In the genomic region with DNA sequence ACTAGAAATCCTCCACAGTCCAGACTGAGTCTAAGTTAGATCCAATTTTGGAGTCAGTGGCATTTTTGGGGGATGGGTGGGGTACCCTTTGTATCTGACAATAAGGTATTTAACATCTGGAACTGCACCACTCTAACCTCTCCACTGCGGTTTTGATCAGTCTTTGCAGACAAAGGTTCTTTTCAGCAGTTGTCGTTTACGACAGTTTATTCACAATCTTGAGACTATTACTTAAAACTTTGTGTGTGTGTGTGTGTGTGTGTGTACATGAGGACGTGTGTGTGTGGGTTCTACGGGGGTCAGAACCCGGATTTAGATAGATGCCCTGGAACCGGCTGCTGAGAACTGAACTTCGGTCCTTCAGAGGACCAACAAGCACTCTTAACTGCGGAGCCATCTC, we compare ENCODE assay signal across 8 mouse cellular contexts. TPM values are rescaled to one million over a fixed set of nuclear protein-coding genes. Genes with fewer than 3 reads are reported as not detected.
DNase-seq lines count a peak whose midpoint lies in the region; ATAC-seq and TF ChIP-seq lines count a peak whose summit lies in the region.

No protein-coding gene starts in this region.

- peaks cover 32% of the 10 kb centered on the region for H3K4me1 ChIP-seq in liver, embryonic 13.5 days (replicated peaks)
- H3K4me1 ChIP-seq in neural tube, embryonic 13.5 days (replicated peaks) = peaks cover 18% of the 10 kb centered on the region

- H3K27me3 ChIP-seq in liver, embryonic 13.5 days = no peaks in the 10 kb centered on the region
- no peaks in the 10 kb centered on the region for H3K27me3 ChIP-seq in neural tube, embryonic 13.5 days

- peak overlapping the region; percentile 76 for H3K9ac ChIP-seq in liver, embryonic 13.5 days
- peak overlapping the region; percentile 87 for H3K9ac ChIP-seq in neural tube, embryonic 13.5 days

- 0 out of 2 replicates have a peak, but pooled peaks cover 3% of the 10 kb centered on the region for H3K36me3 ChIP-seq in liver, embryonic 13.5 days
- H3K36me3 ChIP-seq in neural tube, embryonic 13.5 days = no peaks in the 10 kb centered on the region

- DNase-seq in gastrocnemius, adult 2 months = no peak
- no peak for DNase-seq in gastrocnemius, postnatal 25 days
- DNase-seq in CD4-positive helper T cell, adult 2 months (ENCODE audit: low read depth, low spot score) = peak; percentile 62
- DNase-seq in embryo, embryonic 11.5 days (ENCODE audit: low read depth, low spot score) = peak; percentile 14
- DNase-seq in liver, embryonic 13.5 days = peak; percentile 27
- DNase-seq in adrenal gland, adult 2 months = no peak

- intact Hi-C loops in gastrocnemius, adult 2 months (cut with DNase I) = loop anchor here (5.0 kb wide), 2 partner anchors 39 to 51 kb away; partner anchors contain the start of gene Ccdc138

- H3K9me3 ChIP-seq in liver, embryonic 13.5 days (replicated peaks) = no peaks in the 10 kb centered on the region
- no peaks in the 10 kb centered on the region for H3K9me3 ChIP-seq in neural tube, embryonic 13.5 days

- peak overlapping the region; percentile 94 for H3K27ac ChIP-seq in gastrocnemius, adult 2 months
- H3K27ac ChIP-seq in liver, embryonic 13.5 days = peak overlapping the region; percentile 99
- peak overlapping the region; percentile 93 for H3K27ac ChIP-seq in neural tube, embryonic 13.5 days (replicated peaks)

- H3K4me3 ChIP-seq in gastrocnemius, adult 2 months = peak overlapping the region; percentile 93
- H3K4me3 ChIP-seq in liver, embryonic 13.5 days (replicated peaks) = peak overlapping the region; percentile 98
- peak overlapping the region; percentile 98 for H3K4me3 ChIP-seq in neural tube, embryonic 13.5 days

- peak; percentile 5 to 18; a peak in 3 of 4 replicates for ATAC-seq in hematopoietic stem cell, adult 5-6 weeks (replicated peaks in 1 of 2; ENCODE audit: insufficient read depth in 1 of 2, low FRiP score in 2 of 2, low TSS enrichment in 1 of 2, low read depth in 1 of 2, poor library complexity in 2 of 2, severe bottlenecking in 2 of 2)
- ATAC-seq in liver, embryonic 13.5 days (ENCODE audit: low read depth) = no peak
- peak; percentile 3 for ATAC-seq in neural tube, embryonic 13.5 days (ENCODE audit: low read depth)

- WGBS in liver, embryonic 13.5 days (ENCODE audit: insufficient replicate concordance) = 5% methylated on average over 9 of the region's 9 CpGs
- WGBS in neural tube, embryonic 13.5 days = 24% methylated on average over 9 of the region's 9 CpGs

- no peak for TF ChIP-seq CTCF in gastrocnemius, adult 2 months (IDR thresholded peaks at IDR 0.05)

- H3K4me2 ChIP-seq in liver, embryonic 13.5 days = peak overlapping the region; percentile 77
- peak overlapping the region; percentile 72 for H3K4me2 ChIP-seq in neural tube, embryonic 13.5 days

RNA-seq across cellular contexts. Expression of gene Ranbp2, which starts 0.9 kb away (rescaled TPM):
- total RNA-seq in gastrocnemius, adult 2 months (2021) = 10 to 100 TPM; 48.5 to 48.9 TPM
- total RNA-seq in gastrocnemius, postnatal 25 days (2021) = 10 to 100 TPM; 39.5 to 40.1 TPM
- total RNA-seq in hematopoietic stem cell, adult 5-6 weeks (2017) = 235 and 238 TPM in 2 replicates
- 20.4 and 27.8 TPM in 2 replicates for polyA plus RNA-seq in liver, embryonic 13.5 days (2015; fragmentation: Nextera tagmentation; extraction: Ambion mirVana)
- 17.3 and 19.6 TPM in 2 replicates for polyA plus RNA-seq in neural tube, embryonic 13.5 days (2015; fragmentation: Nextera tagmentation; extraction: Ambion mirVana)
- 10 to 100 TPM; 60.7 to 80.4 TPM for total RNA-seq in adrenal gland, adult 2 months (2021)
- polyA plus RNA-seq in adrenal gland, adult 2 months (2012; rRNA removed) = 0.59 and 1.2 TPM in 2 replicates

RNA-seq across cellular contexts. Expression of gene Ccdc138, which starts 51.9 kb away (rescaled TPM):
- total RNA-seq in gastrocnemius, adult 2 months (2021) = under 1 TPM; 0.18 to 0.20 TPM
- total RNA-seq in gastrocnemius, postnatal 25 days (2021) = under 1 TPM; 0.33 to 0.40 TPM
- total RNA-seq in hematopoietic stem cell, adult 5-6 weeks (2017) = 9.4 and 12.8 TPM in 2 replicates
- 3.0 and 3.3 TPM in 2 replicates for polyA plus RNA-seq in liver, embryonic 13.5 days (2015; fragmentation: Nextera tagmentation; extraction: Ambion mirVana)
- 7.5 and 7.7 TPM in 2 replicates for polyA plus RNA-seq in neural tube, embryonic 13.5 days (2015; fragmentation: Nextera tagmentation; extraction: Ambion mirVana)
- total RNA-seq in adrenal gland, adult 2 months (2021) = 1 to 10 TPM; 2.2 to 4.3 TPM
- 0.04 and 0.12 TPM in 2 replicates for polyA plus RNA-seq in adrenal gland, adult 2 months (2012; rRNA removed)

Comparison
In these comparisons a context has a peak if more than half of its experiments do, and no peak if none do; other contexts are left out.
1. DNase-seq: peak in CD4-positive helper T cell, adult 2 months (single experiment), embryo, embryonic 11.5 days (single experiment) and liver, embryonic 13.5 days (single experiment); none in gastrocnemius, adult 2 months (single experiment), gastrocnemius, postnatal 25 days (single experiment) and adrenal gland, adult 2 months (single experiment).
2. Peak in every context shown above with its lines, with median percentiles within 50 percentile points of each other: H3K27ac ChIP-seq and H3K4me3 ChIP-seq.